Mouse (Mus musculus): ENCODE measurements around the gene Pla2g4b.

Pla2g4b gene

DNA sequence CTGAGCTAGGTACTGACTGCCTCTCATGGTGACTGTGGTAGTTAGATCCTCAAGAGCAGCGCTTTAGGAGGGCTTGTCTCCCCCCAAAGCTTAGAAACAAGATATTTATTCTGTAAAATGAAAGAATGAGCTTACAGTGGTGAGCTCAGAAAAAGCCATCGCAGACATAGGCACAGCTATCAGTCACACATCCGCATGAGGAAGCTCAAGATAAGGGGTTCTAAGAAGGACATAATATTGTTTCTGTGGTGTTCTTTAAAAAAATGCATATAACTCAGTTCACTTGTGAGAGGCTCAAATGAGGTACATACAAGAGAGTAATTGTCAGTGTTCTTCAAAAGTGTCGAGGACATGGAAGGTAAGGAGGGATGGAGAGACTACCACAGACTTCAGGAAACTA is 17.3 kb upstream of the Pla2g4b start:
- DNase-seq (ENCODE audit: low read depth, low spot score): no peak

GRCm38 (mm10) chr2:120017599-120017998 is 15.6 kb upstream of the Pla2g4b start:
- DNase-seq (ENCODE audit: low read depth, low spot score): no peak

GRCm38 (mm10) chr2:120024337-120024736 is 8.9 kb upstream of the Pla2g4b start:
- no peak for DNase-seq (ENCODE audit: low read depth, low spot score)

- peak; percentile 70 for DNase-seq (ENCODE audit: low read depth, low spot score)
Measured at GRCm38 (mm10) chr2:120026984-120027949, 6.0 kb upstream of the Pla2g4b start, which contains the start of the genes Jmjd7 and Gm28042. Gene Jmjd7, plus strand, starts transcription at chr2:120027483. Gene Gm28042, plus strand, starts transcription at chr2:120027493.

DNA sequence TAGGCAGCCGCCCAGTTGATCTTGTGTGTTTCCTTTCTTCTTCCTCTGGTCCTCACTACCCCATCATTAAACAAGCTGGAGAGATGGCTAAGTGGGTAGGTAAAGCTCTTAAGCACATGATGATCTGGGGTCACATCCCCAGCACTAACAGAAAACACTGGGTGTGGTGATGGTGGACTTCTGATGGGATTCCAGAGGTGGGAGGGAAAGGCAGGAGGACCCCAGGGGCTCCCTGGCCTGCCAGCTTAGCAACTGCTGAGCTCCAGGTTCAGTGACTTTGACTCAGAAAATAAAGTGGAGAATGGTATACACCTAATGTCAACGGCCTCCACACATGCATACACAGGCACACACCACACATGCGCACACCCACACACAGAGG is 5.3 kb upstream of the Pla2g4b start:
- DNase-seq (ENCODE audit: low read depth, low spot score): no peak

- DNase-seq (ENCODE audit: low read depth, low spot score): no peak
Measured at GRCm38 (mm10) chr2:120030380-120030779, 2.8 kb upstream of the Pla2g4b start.

GRCm38 (mm10) chr2:120033726-120034125 is 509 bp downstream of the Pla2g4b start:
- no peak for DNase-seq (ENCODE audit: low read depth, low spot score)

GRCm38 (mm10) chr2:120037744-120038143 is 4.5 kb downstream of the Pla2g4b start:
- DNase-seq (ENCODE audit: low read depth, low spot score): no peak

- no peak for DNase-seq (ENCODE audit: low read depth, low spot score)
Measured at GRCm38 (mm10) chr2:120040991-120041390, 7.8 kb downstream of the Pla2g4b start.

DNA sequence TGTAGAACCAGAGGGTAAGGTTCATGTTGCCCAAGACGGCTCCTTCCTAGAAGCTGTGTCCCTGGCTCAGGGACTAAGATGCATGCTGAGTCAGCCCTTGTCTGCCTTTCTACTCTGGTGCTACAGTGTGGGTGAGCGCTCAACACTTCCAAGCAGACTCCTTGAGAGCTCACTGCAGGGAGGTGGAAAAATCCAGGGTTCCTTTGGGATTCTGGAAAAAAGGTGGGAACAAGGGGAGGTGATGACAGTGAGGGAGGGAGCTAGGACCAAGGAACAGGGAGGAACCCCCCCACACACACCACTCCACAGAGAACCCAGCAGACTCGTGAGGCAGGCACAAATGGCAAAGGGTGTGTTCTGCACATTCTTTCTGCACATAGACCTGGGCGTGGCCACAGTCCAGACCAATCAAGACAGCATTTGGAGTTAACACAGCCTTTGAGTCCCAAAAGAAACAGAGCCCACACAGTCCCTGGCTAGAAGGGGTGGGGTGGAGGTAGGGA is 10.9 kb downstream of the Pla2g4b start:
- no peak for DNase-seq (ENCODE audit: low read depth, low spot score)

DNA sequence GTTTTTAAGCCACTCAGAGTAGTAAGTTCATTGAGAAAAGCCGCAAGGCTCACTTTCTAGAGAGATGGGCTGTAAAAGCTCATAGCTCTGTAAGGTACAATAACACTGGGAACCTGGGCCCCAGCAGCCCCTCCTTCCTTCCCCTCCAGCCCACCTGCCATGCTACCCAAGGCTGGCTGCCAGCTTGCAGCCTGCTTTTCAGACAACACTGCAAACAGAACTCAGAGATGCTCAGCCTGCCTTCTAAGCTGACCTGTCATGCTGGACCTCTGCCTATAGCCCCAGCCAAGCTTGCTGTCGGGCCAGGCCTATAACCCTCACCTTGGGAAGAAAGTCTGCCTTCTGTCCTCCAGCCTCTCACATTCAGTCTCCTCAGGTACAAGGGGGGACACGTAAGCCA is 11.5 kb downstream of the Pla2g4b start:
- DNase-seq (ENCODE audit: low read depth, low spot score): no peak

DNA sequence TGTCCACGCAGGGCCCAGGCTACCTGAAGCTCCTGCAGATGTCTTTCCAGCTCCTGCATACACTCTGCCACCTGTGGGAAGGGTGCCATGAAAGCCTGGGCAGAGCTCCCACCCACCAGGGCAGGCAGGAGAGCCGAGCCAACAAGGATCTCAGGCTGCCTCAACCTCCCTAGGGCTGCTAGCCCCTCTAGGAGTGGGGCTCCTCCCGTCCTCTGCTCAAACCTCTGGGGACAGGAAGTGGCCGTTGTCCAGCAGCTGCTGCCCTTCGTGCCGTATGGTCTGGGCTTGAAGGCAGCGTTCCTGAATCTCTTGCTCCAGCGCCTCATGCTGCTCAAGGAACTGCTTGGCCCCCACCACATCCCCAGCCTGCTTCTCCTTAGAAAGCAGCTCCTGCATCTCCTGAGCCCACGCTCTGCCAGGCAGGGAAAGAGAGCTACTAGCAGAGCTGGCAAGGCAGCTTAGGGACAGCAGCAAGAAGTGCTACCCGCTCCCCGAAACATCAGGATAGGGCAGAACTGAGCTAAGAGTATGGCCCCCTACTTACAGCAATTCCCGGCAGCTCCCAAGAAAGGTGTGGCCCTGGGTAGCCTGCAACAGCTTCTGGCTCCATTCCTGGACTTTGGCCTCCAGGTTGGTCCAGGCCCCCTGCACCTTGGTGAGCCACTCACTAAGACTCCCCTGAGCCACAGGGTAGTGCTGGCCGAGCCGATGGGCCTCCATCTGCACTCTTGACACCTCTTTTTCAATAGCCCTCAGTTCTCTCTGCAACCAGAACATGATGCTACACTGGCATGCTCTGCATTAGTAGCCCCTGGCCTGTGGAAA is 13.5 kb downstream of the Pla2g4b start:
- no peak for DNase-seq (ENCODE audit: low read depth, low spot score)

- no peak for DNase-seq (ENCODE audit: low read depth, low spot score)
Measured at GRCm38 (mm10) chr2:120048173-120048572, 15.0 kb downstream of the Pla2g4b start.

GRCm38 (mm10) chr2:120049632-120050274 is 16.5 kb downstream of the Pla2g4b start:
- no peak for DNase-seq (ENCODE audit: low read depth, low spot score)

GRCm38 (mm10) chr2:120051405-120051804 is 18.2 kb downstream of the Pla2g4b start:
- DNase-seq (ENCODE audit: low read depth, low spot score): no peak

- DNase-seq (ENCODE audit: low read depth, low spot score): no peak
Measured at GRCm38 (mm10) chr2:120054771-120055552, 21.7 kb downstream of the Pla2g4b start.

- DNase-seq (ENCODE audit: low read depth, low spot score): no peak
Measured at GRCm38 (mm10) chr2:120055923-120056322, 22.7 kb downstream of the Pla2g4b start.

GRCm38 (mm10) chr2:120058818-120059217 is 25.6 kb downstream of the Pla2g4b start:
- DNase-seq (ENCODE audit: low read depth, low spot score): no peak

DNA sequence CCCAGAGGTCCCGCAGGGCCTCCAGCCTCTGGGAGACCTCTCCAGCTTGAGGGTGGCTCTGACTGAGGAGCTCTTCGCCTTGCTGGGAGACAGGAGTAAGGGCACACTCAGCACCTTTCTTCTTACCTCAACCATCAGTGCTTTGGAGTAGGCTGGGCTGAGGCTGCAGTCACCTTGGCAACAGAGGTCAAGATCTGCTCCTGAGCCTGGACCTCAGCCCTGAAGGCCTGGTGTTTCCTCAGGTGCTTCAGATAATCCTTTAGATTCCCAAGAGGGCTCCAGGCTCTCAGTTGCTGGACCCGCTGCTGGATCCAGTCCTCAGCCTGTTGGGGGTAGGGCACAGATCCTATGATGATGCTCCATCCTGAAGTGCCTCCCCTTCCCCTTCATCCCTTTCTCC is 26.2 kb downstream of the Pla2g4b start:
- DNase-seq (ENCODE audit: low read depth, low spot score): no peak

DNA sequence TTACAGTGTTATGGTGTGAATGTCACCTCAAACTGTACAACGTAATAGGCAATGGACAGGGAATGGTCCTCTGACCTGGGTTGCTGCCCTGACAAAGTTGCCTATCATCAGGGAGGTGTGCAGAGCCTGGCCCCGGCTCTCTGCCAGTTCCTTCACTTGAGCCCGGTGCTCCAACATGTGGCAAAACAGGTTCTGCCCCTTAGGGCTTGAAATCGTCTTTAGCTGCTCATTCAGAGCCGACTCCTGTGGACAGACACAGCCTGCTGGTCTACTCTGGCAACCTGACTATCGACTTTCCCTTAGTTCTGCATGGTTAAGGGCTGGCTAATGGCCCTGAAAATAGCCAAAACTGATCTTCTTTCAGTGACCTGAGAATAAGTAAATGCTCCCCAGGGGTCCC is 27.0 kb downstream of the Pla2g4b start:
- no peak for DNase-seq (ENCODE audit: low read depth, low spot score)

GRCm38 (mm10) chr2:120060651-120061050 is 27.4 kb downstream of the Pla2g4b start:
- DNase-seq (ENCODE audit: low read depth, low spot score): no peak

Measured in retina, postnatal 7 days (tissue).